Mouse (Mus musculus) splenic B cell, adult 2 months (primary cell): ENCODE results near the gene Timm29.
A peak's percentile ranks its signal among the peaks of the same experiment; 100 is the strongest.

Experiments
- DNase-seq: peaks from one replicate; pipeline ENCODE4 v3.0.0-alpha.2; 2011; ENCODE audit warnings: low read depth, low spot score
- H3K27me3 ChIP-seq: 2 replicates; pipeline ENCODE4 v1.6.1; 2012; ENCODE audit warnings: mild to moderate bottlenecking, low read length, moderate library complexity, mixed read lengths; ENCODE audit not compliant: control insufficient read depth, poor library complexity, insufficient read depth, severe bottlenecking
- H3K36me3 ChIP-seq: 2 replicates; pipeline ENCODE4 v1.6.1; 2012; ENCODE audit warnings: mild to moderate bottlenecking, low read length, moderate library complexity, mixed read lengths; ENCODE audit not compliant: control insufficient read depth, poor library complexity, insufficient read depth, severe bottlenecking

Timm29 gene

DNA sequence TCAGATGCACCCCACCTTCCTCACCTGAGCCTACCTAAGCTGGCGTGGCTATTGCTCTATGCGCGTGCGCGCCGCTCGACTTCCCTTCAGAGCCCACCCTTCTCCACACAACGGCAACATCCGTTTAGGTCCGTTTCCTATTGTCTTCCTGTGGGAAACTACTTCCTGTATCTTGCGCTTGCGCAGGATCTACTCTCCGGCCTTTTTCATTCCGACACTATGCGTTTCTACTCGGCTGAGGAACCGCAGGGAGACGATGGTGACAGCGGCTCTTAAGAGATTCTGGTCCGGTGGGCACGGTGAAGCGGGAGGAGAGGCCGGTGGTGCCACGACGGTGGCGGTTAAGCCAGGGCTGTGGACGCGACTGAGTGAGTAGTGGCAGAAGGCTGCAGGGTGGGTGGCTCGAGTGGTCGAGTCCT lies at the start of gene Timm29, which contains the start of gene Yipf2:
Gene Timm29 (plus strand): TSS at position 20 of the 419 bp plus-strand sequence.
Gene Yipf2 (minus strand): TSS at position 126 of the 419 bp plus-strand sequence.
- H3K27me3 ChIP-seq = no peaks in the 10 kb centered on the region
- DNase-seq = peak; percentile 96
- peaks cover 4% of the 10 kb centered on the region for H3K36me3 ChIP-seq

DNA sequence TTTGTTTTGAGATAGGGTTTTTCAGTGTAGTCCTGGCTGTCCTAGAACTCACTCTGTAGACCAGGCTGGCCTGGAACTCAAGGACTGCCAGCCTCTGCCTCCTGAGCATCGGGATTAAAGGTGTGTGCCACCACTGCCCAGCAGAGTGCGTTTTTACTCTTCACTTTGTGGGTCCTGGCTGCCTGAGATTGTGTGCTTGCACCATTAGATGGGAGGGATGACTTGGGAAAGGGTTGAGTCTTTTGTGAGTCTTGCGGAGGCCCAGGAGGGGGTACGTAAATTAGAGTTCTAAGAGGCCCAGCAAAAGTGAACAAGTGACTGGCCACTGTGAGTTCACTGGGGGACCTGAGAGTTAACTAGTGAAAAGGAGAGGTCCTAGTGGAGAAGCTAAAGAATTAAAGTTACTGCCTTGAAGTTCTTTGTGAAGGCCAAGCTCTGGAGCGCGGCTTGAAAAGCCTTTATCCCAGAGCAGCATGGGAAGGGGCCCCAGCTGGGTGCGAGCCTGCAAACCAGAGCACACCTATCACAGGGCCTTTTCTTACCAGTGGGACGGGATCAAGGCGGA lies 47.1 kb upstream of the Timm29 start:
- Histone ChIP-seq H3K27me3 (no peaks in the 10 kb centered on the region), H3K36me3 (peaks cover 4% of the 10 kb centered on the region; the same call in 1 of the 2 replicates)
- no peak for DNase-seq

DNA sequence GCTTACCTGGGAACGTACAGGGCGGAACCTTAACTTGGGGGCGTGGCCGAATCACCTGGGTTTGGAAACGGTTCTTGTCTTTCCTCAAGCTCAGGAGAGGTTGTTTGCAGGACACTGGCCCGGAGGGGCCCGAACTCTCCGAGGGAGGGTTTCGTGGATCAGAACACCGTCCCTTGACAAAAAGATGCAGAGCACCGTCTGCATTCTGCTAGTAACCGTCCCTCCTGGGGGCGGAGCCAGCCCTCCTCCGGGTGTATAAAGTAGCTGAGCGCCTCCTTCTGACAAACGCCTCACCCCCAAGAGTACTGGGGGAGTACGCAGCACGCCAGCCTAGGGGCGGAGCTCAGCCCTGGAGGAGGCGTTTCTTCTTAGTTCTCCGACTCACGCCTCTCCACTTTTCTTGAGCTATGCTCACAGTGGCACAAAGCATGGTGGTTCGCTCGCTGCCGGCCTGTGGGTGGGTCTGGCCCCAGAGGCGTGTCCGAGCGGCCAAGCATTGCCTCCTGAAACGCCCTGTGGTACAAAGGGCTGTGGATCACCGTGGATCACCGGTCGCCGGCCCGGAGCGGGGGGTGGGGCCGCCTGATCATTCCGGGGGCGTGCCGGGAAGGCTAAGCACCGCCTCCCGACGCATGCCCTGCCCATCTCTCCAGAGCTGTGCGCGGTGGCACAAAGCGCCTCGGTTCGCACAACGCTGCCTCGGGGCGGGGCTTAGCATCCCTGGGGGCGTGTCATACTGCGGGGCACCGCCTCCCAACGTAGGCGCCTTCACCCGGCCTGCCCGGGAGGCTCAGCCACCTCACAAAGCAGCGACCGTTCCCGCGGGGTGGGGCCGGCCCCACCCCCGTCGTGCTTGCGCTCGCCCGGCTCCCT lies 46.4 kb upstream of the Timm29 start:
- H3K36me3 ChIP-seq = peaks cover 4% of the 10 kb centered on the region; the same call in 1 of the 2 replicates
- DNase-seq = peak; percentile 99
- H3K27me3 ChIP-seq = no peaks in the 10 kb centered on the region

DNA sequence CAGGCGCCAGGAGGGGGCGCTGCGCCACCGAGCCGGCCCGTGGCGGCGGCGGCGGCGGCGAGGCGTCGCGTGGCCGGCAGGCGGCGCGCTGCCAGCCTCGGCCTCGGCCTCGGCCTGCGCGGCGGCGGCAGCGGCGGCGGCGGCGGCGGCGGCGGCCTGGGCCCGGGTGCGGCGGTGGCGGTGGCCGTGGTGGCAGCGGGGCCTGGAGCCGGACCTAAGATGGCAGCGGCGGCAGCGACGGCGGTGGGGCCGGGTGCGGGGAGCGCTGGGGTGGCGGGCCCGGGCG lies 45.8 kb upstream of the Timm29 start, which contains the start of gene Carm1:
Gene Carm1 (plus strand): TSS at position 106 of the 286 bp plus-strand sequence.
- H3K36me3 ChIP-seq = peaks cover 4% of the 10 kb centered on the region; the same call in 1 of the 2 replicates
- no peaks in the 10 kb centered on the region for H3K27me3 ChIP-seq
- DNase-seq = no peak

- DNase-seq = peak; percentile 68
These were observed 45.2 kb upstream of the Timm29 start for GRCm38 (mm10) chr9:21547075-21547941.

DNA sequence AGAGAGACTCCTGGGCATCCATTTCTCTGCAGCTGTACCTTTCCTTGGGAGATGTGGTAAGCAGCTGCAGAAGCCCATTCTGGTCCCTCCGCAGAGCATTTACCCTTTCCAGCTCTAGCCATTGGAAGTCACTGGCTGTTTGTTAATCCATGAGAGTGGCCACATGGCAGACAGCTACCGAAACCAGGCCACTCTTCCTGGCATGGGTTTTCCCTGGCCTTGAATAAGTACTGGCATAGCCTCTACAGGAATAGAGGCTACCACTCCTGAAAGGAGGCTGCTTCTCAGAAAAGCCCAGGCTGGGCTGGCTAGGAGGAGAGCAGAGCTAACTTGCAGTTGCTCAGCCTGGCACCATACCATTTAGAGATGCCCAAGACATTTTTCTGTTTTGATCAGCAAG lies 41.5 kb upstream of the Timm29 start:
- no peaks in the 10 kb centered on the region for H3K27me3 ChIP-seq
- H3K36me3 ChIP-seq = no peaks in the 10 kb centered on the region; the same call in 1 of the 2 replicates
- DNase-seq = no peak

More at GRCm38 (mm10) chr9:21547075-21547941, 45.2 kb upstream of the Timm29 start:
- H3K27me3 ChIP-seq = no peaks in the 10 kb centered on the region
- H3K36me3 ChIP-seq = peaks cover 4% of the 10 kb centered on the region; the same call in 1 of the 2 replicates

DNA sequence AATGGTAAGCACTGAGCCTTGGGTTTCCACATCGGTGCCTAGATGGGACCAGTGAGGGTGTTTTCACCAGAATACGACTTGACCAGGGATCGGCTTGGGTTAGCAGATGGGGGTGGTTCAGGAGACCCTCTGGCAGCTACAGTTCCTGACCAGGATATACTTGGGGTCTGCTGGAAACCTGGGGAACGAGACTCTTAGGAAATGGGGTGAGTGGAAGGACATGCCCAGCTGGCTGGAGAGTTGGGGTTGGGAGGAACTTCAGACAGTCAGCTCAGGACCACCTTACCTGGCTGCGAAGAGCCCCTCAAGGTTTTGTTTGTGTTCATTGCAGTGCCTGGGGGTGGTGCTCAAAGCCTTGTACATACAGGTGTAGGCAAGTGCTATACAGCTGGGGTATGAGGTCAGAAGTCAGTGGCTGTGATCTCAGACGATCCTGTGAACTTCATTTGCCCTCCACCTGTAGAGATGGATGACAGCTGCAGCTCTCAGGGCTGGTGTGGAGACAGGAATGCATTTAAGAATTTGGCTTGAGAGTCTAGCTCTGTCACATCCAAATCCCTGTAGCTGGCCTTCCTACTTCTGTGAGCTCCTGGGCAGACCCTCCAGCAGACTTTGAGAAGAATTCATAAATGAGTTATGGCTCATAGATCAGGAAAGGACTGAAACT lies 38.8 kb upstream of the Timm29 start:
- no peak for DNase-seq
- no peaks in the 10 kb centered on the region; the same call in 1 of the 2 replicates for H3K36me3 ChIP-seq
- H3K27me3 ChIP-seq = no peaks in the 10 kb centered on the region

GRCm38 (mm10) chr9:21555198-21555742 lies 37.3 kb upstream of the Timm29 start:
- DNase-seq = no peak
- no peaks in the 10 kb centered on the region; the same call in 1 of the 2 replicates for H3K36me3 ChIP-seq
- H3K27me3 ChIP-seq = no peaks in the 10 kb centered on the region

GRCm38 (mm10) chr9:21556996-21557395 lies 35.5 kb upstream of the Timm29 start:
- Histone ChIP-seq H3K27me3 (no peaks in the 10 kb centered on the region), H3K36me3 (no peaks in the 10 kb centered on the region)
- no peak for DNase-seq

- no peaks in the 10 kb centered on the region for H3K36me3 ChIP-seq
- H3K27me3 ChIP-seq = no peaks in the 10 kb centered on the region
These were observed 35.0 kb upstream of the Timm29 start for GRCm38 (mm10) chr9:21557556-21557955.

DNA sequence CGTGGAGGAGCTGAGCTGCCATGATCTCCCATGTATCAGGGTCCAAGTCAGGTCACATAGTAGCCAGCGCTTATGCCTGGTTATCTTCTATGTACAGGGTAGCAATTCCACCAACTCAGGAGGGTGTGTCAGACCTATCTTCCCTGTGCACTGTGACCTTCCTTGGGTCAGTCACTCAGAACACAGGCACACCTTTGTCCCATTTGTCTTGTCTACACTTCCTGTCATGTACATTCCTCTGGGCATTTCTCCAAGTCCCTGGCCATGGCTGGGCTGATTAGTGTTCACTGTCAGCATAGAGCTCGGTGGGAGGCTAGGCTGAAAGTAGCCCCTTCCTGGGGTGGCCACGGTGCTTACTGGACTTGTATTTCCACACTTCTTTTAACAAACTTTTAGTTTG lies 34.2 kb upstream of the Timm29 start:
- DNase-seq = no peak
- H3K27me3 ChIP-seq = no peaks in the 10 kb centered on the region
- H3K36me3 ChIP-seq = no peaks in the 10 kb centered on the region

More at GRCm38 (mm10) chr9:21557556-21557955, 35.0 kb upstream of the Timm29 start:
- no peak for DNase-seq

- DNase-seq = no peak
- Histone ChIP-seq H3K27me3 (no peaks in the 10 kb centered on the region), H3K36me3 (no peaks in the 10 kb centered on the region)
These were observed 33.4 kb upstream of the Timm29 start for GRCm38 (mm10) chr9:21559151-21559550.

DNA sequence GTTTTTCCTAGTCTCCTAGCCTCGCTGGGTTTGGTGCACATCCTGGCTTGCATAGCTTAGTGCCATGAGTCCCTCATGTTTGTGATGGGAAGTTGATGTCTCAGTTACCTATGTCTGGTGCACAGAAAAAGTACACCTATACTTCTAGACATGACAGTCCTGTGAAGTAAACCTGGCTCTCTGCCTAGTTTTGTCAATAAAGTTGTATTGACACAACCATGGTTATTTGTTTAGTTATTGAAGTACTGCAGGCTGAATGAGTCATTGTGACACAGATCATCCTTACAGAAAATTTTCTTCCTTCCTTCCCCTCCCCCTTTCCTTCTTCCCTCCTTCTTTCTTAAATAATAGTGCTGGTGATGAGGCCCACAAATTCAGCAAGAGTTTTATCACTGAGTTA lies 28.1 kb upstream of the Timm29 start:
- H3K36me3 ChIP-seq = no peaks in the 10 kb centered on the region; the same call in none of the 2 replicates
- no peaks in the 10 kb centered on the region for H3K27me3 ChIP-seq
- DNase-seq = no peak
